Mouse (Mus musculus): ENCODE measurements at regions not wholly inside any gene's neighbourhood (a gene's known extent, or its start where the extent isn't known, plus 50 kb on each side); places are given as distances from the start of the nearest gene placed in this dataset.

DNA sequence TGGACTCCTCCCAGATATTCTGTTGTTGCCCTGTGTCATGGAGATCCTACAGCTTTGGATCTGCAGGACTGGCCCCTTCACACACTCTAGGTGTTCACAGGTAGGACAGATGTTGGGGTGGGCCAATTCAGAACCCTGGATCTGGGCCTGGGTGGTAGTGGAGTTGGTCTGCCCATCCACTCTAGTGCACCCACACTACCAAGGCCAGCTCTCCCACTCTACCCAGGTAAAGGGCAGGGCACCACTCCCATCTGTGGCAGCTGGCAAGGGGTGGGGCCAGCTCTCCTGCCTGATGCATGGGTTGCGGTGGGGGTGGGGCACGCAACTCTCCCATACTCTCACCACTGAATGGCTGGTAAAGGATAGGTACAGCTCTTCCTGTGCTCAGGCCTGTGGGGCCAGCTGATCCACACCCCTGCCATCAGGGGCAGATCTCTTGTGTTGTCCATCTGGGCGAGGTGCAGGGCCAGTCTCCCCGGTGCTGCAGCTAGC lies 76.5 kb downstream of the Gja1 start:
- ATAC-seq (replicated peaks; ENCODE audit: insufficient number of reproducible peaks, low FRiP score, low TSS enrichment, poor library complexity, severe bottlenecking), result peak; percentile 35; the same call in 1 of the 2 replicates

GRCm38 (mm10) chr10:56455867-56456468 lies 78.8 kb downstream of the Gja1 start:
- no peak for ATAC-seq (replicated peaks; ENCODE audit: insufficient number of reproducible peaks, low FRiP score, low TSS enrichment, poor library complexity, severe bottlenecking)

DNA sequence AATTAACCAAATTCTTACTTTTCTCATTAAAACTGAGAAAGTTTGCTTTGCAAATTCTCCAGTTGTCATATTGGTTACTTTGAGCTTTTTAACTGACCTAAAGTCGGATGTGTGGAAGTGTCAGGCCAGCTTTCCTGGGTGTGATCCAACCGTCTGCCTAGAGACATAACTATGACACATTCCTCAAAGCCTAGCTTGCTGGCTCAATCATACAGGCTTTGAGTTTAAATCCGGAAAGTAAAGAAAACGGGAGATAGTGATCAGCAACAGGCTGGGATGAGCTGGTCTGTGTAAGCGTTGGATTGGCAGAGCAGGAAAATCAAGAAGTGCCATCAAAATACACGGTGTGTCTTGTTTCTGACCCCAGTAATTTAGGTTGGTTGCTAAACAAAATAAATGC lies 91.4 kb downstream of the Gja1 start:
- no peak for ATAC-seq (replicated peaks; ENCODE audit: insufficient number of reproducible peaks, low FRiP score, low TSS enrichment, poor library complexity, severe bottlenecking)

- no peak for ATAC-seq (replicated peaks; ENCODE audit: insufficient number of reproducible peaks, low FRiP score, low TSS enrichment, poor library complexity, severe bottlenecking)
Measured at GRCm38 (mm10) chr10:56468993-56469712, 92.0 kb downstream of the Gja1 start.

DNA sequence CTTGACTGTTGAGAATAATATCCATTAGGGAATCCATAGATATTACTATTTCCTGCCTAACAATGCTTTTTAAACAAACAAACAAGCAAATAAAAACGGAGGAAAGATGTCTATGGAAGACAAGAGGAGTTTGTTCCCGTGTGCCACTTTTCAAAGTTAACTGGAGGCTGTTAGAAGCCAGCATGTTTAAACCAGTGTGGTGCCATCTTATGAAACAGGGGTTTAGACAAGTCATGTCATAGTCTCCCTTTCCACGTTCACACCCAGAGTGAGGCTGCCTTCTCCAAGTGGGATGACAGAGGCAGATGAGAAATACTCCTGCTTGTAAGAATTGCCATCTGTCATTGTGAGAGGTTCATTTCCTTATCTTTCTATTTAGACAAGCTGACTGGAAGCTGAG lies 92.8 kb downstream of the Gja1 start:
- no peak for ATAC-seq (replicated peaks; ENCODE audit: insufficient number of reproducible peaks, low FRiP score, low TSS enrichment, poor library complexity, severe bottlenecking)

- no peak for ATAC-seq (replicated peaks; ENCODE audit: insufficient number of reproducible peaks, low FRiP score, low TSS enrichment, poor library complexity, severe bottlenecking)
Measured at GRCm38 (mm10) chr10:56474951-56475350, 97.8 kb downstream of the Gja1 start.

GRCm38 (mm10) chr10:56482156-56482716 lies 105.1 kb downstream of the Gja1 start:
- no peak for ATAC-seq (replicated peaks; ENCODE audit: insufficient number of reproducible peaks, low FRiP score, low TSS enrichment, poor library complexity, severe bottlenecking)

GRCm38 (mm10) chr10:56484931-56485330 lies 107.8 kb downstream of the Gja1 start:
- no peak for ATAC-seq (replicated peaks; ENCODE audit: insufficient number of reproducible peaks, low FRiP score, low TSS enrichment, poor library complexity, severe bottlenecking)

DNA sequence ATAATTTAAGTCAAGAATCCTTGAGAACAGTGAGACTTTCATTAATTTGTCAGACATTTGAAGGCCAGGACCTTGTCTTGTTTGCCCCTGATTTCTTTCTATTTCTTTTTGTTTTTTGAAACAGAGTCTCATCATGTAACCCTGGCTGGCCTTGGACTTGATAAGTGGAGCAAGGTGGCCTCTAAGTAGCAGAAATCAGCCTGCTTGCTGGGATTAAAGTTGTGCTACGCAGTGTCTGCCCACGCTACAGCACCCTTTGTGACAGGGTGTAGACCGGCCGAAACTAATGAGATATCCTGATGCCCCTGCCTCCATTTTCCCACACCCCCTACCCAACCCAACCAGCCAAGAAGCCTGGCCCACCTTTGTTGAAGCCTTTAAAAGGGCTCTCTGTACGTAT lies 108.6 kb downstream of the Gja1 start:
- ATAC-seq (replicated peaks; ENCODE audit: insufficient number of reproducible peaks, low FRiP score, low TSS enrichment, poor library complexity, severe bottlenecking), result no peak

GRCm38 (mm10) chr10:56486584-56486983 lies 109.5 kb downstream of the Gja1 start:
- ATAC-seq (replicated peaks; ENCODE audit: insufficient number of reproducible peaks, low FRiP score, low TSS enrichment, poor library complexity, severe bottlenecking), result no peak

DNA sequence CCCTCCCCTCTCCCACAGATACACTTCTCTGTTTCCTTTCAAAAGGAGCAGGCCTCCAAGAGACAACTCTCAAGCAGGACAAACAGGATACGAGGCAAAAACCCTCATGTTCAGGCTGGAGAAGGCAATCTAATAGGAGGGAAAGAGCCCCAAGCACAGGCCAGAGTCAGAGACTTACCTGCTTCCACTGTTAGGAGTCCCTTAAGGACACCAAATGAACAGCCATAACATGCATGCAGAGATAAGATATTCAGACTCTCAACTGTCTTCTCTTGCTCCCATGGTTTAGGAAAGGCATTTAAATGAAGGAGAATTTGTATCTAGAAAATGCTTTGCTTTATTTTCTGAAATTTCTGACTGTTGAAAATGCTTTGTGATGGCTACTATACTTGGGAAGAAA lies 116.3 kb downstream of the Gja1 start:
- no peak for ATAC-seq (replicated peaks; ENCODE audit: insufficient number of reproducible peaks, low FRiP score, low TSS enrichment, poor library complexity, severe bottlenecking)

DNA sequence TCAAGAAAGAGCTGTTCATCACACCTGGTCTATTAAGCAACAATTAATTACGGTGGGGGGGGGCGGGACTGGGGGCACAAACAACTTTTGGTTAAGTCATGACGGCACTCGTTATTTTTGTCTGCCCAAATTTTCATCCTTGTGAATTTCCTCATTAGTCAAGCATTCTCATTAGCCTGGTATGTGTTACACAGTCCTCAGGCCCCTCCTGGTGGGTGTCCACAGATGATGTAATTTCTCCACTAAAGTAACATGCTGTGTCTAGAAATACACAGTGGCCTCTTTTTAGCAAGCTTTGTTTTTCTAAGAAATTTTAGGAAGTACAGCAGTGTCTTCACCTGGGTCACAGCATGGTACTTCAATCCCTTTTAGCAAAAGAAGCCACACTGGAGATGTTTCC lies 118.2 kb downstream of the Gja1 start:
- no peak for ATAC-seq (replicated peaks; ENCODE audit: insufficient number of reproducible peaks, low FRiP score, low TSS enrichment, poor library complexity, severe bottlenecking)

GRCm38 (mm10) chr10:56519041-56519440 lies 141.9 kb downstream of the Gja1 start:
- no peak for ATAC-seq (replicated peaks; ENCODE audit: insufficient number of reproducible peaks, low FRiP score, low TSS enrichment, poor library complexity, severe bottlenecking)

- ATAC-seq (replicated peaks; ENCODE audit: insufficient number of reproducible peaks, low FRiP score, low TSS enrichment, poor library complexity, severe bottlenecking), result no peak
Measured at GRCm38 (mm10) chr10:56525791-56526190, 148.7 kb downstream of the Gja1 start.

GRCm38 (mm10) chr10:56537091-56537490 lies 160.0 kb downstream of the Gja1 start:
- ATAC-seq (replicated peaks; ENCODE audit: insufficient number of reproducible peaks, low FRiP score, low TSS enrichment, poor library complexity, severe bottlenecking), result no peak

GRCm38 (mm10) chr10:56539827-56540511 lies 162.8 kb downstream of the Gja1 start:
- ATAC-seq (replicated peaks; ENCODE audit: insufficient number of reproducible peaks, low FRiP score, low TSS enrichment, poor library complexity, severe bottlenecking), result no peak

- ATAC-seq (replicated peaks; ENCODE audit: insufficient number of reproducible peaks, low FRiP score, low TSS enrichment, poor library complexity, severe bottlenecking), result no peak
Measured at GRCm38 (mm10) chr10:56542106-56542505, 165.0 kb downstream of the Gja1 start.

DNA sequence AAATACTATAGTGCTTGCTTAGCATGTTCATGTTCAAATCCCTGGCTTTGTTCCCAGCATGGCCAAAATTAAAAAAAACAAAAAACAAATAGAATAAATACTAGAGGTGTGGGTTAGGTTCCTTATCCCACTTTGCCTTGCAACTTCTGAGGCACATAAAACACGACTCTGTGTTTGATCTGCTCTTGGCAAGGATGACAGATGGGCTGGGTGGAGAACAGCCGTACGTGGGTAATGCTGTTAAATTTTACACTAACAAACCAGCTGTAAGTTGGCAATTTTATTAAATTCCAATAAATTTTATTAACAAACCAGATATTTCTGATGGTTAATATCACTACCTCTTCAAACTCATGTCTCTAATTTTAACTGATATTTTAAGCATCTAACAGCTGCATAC lies 168.9 kb downstream of the Gja1 start:
- no peak for ATAC-seq (replicated peaks; ENCODE audit: insufficient number of reproducible peaks, low FRiP score, low TSS enrichment, poor library complexity, severe bottlenecking)

GRCm38 (mm10) chr10:56546824-56547223 lies 169.7 kb downstream of the Gja1 start:
- no peak for ATAC-seq (replicated peaks; ENCODE audit: insufficient number of reproducible peaks, low FRiP score, low TSS enrichment, poor library complexity, severe bottlenecking)

GRCm38 (mm10) chr10:56547825-56548224 lies 170.7 kb downstream of the Gja1 start:
- no peak for ATAC-seq (replicated peaks; ENCODE audit: insufficient number of reproducible peaks, low FRiP score, low TSS enrichment, poor library complexity, severe bottlenecking)
